Mouse (Mus musculus) thymus, postnatal 10 days (tissue): ENCODE data around the gene Mrtfb.

ENCODE experiments used
- DNase-seq, 2 experiments: peaks; one replicate each; pipeline ENCODE4 v3.0.0; 2021; ENCODE audit warnings: low spot score in 2 of 2

Gene Mrtfb

DNA sequence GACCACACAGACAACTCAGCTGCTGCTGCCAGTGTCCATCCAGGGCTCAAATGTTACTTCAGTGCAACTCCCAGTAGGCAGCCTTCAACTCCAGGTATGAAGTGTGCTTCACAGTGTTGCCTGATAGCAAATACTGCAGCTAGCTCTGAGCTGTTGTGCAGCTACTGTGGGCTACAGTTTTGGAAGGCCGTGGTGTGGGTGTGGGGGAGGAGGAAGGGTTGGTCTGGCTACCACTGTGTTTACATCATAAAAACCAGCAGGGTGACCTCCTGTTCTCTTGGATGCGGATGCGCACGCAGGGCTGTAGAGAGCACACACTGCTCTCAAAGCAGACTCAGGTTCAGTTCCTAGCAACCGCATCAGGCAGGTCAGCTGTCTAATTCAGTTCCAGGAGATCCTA is 145.3 kb downstream of the Mrtfb start:
- no peak for DNase-seq

DNA sequence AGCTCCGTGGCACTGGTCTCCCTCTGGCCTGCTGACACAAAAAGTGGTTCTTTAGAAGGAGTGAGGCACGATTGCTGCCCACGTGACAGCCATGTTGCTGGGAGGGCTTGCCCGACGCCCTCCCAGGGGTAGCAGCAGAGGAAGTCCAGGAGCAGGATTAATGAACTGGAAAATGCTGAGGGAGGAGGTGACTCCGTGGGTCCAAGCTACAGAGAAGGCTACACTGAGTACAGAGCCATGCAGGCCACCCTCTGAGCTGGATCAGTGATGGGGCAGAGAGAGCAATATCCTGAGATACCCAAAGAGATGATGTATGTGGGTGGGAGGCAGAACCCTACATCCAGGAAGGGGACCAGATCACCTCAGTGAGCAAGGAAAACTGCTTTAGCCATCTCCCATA is 148.4 kb downstream of the Mrtfb start:
- no peak for DNase-seq

DNA sequence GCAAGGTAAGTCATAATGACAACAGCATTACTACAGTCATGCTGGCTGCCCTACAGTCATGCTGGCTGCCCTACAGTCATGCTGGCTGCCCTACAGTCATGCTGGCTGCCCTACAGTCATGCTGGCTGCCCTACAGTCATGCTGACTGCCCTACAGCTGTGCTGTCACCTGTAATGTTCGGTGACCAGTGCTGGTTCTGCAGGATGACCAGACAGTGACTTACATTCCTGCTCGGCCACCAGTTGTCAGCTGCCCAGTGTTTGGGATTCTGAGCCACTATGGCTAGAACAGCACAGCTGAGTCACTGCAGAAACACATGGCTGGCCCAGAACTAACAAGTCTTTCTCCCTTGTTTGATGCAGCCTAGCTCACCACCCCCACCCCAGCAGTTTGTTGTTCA is 149.1 kb downstream of the Mrtfb start:
- DNase-seq, result no peak

DNA sequence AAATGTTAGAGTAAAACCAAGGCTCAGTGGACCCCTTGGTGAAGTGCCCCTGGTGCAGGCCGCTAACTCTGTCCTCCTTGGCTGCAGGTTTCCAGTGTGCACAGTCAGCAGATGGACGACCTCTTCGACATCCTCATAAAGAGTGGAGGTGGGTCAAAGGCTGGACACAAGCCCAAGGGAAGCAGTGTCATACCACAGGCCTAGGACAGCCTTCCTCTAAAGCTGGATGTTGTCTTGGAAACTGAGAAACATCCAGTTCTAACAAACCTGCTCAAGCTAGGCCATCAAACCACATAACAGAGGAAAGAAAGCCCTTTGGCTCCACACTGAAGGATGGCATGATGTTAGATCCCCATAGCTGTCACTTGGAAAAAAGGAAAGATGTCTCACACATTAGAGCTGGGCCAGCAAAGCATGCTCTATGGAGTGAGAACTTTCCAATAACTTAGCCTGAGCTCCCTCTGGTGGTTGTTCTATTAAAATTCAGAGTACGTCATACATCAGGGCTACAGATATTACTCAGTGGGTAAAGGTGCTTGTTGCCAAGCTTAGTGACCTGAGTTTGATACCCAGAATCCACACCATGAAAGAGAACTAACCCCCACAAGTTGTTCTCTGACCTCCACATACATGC is 153.4 kb downstream of the Mrtfb start:
- peak in 1 of 2 experiments; percentile 50 for DNase-seq

DNA sequence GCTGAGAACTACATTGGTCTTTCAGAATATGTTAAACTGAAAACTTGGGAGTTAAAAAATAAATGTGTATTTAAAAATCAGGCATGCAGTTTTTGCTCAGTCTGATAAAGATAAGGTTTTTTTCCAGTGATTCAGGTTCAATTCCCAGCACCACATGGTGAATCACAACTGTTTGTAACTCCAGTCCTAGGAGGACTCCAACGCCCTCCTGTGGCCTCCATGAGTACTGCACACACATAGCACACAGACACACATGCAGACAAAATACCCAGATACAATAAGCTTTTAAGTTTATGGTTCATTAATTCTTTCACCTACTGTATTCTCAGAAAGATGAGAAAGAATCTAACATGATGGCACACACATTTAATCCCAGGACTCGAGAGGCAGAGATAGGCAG is 154.5 kb downstream of the Mrtfb start:
- no peak for DNase-seq

DNA sequence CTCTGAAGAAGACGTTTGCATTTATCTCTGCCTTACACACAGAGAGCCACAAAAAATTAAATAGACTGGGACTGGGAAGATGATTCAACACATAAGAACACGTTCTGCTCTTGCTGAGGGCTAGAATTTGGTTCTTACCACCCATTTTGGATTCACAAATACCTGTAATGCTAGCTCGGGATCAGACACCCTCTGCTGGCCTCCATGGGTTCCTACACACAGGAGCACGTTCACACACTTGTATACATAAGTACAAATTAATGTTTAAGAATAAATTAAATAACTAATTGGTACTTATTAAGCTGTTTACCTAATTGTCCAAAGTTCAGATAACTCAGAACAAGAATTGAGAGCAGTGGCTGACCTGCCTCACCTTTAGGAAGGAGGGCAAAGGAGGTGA is 155.2 kb downstream of the Mrtfb start:
- DNase-seq, result no peak

DNA sequence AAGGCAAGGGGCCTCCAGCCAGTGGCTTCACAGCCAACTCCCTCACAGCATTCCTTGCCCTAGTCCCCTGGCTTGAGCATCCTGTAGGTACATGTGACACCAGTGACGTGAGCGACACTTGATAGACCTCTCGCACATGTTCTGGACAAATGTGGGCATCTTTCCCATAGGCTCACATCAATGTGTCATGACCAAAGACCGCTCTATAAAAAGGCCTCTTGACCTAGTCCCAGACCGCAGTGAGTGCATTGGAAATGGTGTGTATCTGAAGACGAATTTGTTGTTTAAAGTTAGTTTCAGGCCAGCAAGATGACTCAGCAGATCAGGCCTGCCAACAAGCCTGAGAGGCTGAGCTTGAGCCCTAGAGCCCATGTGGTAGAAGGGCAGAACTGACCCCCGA is 158.3 kb downstream of the Mrtfb start:
- no peak for DNase-seq

DNA sequence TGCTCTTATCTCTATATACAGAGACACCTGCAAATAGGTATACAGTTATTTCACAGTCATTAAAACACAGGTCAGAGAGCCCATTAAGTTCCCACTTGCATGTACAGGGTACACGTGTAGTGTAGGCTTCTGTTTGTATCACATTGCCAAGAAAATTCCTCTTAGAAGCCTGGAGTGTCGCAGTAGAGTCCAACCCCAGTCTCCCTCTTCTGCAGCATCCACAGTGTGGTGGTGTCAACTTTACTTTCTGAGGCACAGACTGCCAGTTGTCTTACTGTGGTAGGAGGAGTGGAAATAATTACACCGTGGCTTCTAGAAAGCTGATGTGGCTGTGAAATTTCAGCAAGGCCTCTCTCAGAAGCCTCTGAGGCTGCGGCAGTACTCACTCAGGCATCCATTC is 158.7 kb downstream of the Mrtfb start:
- no peak for DNase-seq

DNA sequence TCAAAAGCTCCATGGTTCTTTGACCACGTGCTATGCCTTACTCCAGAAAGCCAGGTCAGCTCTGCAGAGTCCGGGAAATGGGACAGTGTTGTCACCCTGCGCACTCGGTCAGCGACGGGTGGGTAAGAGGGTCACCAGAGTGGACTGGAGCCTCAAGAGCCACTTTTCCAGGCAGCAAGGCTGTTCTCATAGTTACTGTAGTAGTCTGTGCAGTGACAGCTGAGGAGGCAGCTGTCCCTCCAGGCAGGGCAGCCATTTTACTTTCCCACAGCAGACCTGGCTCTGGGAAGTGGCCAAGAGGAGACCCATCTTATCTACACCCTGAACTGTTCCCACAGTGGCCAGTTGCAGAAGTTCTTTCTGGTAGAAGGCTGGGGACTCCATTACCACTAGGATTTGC is 159.2 kb downstream of the Mrtfb start:
- no peak for DNase-seq

DNA sequence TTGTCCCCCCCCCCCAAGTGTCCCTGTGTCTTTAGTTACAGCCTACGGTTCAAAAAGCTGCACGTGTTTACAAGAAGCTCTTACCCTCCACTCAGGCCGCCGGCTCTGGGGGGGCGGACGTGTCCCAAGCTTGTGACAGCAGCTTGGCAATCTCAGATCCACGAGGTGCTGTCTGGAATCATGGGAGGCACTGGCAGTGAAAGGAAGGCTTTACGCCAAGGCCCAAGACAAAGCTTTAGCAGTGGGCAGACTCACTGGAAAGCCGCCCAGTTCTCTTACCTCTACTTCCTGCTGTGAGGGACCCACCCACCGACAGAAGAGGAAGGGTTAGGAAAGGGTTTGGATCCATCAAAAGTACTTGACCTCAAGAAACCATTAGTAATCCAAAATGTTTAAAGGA is 160.2 kb downstream of the Mrtfb start:
- no peak for DNase-seq

DNA sequence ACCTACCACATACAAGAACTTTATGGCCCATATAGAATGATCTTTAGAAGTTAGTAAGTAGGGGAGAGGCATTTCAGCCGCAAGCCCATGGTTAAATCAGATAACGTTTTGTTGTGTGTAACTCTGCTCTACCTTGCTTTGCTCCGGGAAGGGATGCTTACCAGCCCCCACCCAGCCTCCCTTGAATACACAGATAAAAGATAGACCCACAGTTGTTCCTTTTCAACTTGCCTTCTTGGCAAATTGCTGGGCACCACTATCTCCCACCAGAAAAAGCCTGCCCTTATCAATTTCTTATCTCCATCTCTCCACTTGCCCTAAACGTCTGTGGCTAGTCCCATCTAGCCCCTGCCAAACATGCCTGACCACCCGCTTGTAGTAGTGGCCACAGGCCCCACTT is 161.6 kb downstream of the Mrtfb start:
- no peak for DNase-seq

DNA sequence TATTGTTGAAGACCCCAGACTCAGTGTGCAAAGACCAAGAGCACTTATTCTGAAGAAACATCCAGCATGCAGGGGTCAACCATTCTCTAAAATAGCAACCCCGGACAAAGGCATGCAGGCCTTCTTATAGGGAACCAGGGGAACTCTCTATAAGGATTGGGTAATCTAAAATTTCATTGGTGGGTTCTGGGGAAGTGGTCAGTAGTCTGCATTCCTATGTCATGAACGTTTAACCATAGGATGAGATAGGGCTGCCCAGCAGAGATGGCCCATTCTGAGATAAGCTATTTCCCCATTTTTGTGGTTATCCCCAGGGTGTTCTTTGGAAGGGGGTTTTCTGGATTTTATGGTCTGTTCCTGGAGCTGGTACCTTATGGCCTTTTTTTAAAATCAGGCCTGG is 163.5 kb downstream of the Mrtfb start:
- no peak for DNase-seq

DNA sequence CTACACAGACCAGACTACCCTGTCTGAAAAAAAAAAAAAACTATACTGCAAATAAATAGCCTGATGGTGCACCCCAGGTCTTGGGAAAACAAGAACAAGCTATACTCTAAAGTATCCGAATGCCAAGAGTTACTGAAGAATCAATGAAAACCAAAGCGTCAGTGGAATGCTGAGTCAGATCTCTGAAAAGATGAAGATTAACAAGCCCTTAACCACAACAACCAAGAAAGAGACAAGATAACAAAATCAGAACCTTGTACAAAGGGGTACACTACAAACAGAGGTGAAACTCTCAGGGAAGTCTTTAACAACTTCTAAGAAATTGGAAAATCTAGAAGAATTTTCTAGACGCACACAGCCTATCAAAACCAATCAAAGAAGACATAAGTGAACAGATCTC is 166.2 kb downstream of the Mrtfb start:
- no peak for DNase-seq

DNA sequence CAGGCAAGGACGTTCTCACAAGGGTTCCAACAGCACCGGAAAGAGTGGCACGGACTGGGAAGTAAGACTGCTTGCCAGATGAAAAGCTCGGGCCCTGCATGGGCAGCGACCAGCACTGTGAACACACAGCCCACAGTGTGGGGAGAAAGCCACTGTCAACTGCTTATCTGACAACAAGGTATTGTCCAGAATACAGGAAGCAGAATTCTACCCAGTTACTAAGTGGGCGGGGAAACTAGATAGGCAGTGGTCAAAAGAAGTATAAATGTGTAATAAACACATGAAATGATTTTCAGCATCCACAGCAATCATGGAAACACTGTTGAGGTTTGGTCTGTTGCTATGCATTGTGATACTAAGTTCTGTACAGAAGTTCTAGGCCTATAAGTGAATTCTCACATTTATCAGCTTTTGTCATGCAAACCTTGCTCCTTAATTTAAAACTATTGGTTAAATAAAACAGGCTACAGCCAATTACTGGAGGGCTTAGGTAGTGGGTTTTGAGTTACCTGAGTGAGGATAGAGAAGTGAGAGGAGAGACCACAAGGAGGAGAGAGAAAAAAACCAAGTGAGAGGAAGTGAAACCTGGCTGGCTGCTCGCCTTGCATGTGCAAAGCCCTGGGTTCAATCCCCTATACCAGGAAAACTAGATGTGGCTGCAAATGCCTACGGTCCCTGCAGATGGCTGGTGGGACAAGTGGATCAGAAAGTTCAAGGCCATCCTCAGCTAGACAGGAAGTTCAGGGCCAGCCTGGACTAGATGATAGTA is 167.5 kb downstream of the Mrtfb start:
- DNase-seq, result no peak

DNA sequence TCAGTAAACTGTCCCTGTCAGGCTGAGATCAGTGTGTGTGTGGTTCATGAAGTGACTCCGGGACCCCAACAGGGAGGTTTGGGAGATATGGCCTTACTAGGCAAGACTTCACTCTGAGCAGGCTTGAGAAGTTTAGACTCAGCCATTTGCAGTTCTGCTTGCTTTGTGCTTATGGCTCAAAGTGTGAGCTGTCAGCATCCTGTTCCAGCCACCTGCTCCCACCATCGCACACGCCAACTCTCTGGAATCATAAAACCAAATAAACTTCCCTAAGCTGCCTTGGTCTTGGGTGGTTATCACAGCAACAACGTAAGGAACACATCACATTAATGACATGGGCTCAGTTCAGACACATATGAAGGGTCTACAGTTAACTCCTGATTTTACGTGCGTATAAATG is 169.5 kb downstream of the Mrtfb start:
- no peak for DNase-seq

DNA sequence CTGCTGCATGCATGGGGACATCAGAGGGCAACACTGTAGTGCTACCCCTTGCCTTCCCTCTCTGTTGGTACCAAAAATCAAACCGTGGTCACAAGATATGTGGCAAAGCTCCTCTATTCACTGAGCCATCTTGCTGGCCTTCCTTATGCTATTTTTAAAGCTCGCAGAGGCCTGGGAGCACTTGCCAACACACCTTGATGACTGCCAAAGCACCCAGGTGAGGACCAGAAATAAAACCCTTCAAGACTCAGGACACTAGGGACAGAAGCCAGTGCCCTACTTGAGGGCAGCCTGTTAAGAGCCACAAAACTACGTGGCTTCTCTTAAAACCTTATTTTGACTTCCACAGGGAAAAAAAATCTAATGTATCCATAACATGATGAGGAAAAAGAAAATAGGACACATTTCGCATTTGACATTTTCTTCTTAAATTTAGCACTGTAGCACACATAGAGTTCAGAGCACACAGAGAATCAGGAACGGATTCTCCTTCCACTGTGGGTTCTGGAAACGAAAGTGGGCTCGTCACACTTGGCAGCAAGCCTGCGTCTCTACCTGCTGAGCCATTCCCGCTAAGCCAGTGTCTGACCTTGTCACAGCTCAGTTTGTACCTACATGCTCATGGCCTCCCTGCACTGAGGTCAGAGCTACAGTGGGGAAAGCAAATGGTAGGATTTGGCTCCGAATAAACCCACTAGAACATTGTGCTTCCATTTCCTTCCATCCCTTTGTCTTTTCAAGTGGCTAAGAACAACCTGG is 170.7 kb downstream of the Mrtfb start:
- DNase-seq, result no peak

DNA sequence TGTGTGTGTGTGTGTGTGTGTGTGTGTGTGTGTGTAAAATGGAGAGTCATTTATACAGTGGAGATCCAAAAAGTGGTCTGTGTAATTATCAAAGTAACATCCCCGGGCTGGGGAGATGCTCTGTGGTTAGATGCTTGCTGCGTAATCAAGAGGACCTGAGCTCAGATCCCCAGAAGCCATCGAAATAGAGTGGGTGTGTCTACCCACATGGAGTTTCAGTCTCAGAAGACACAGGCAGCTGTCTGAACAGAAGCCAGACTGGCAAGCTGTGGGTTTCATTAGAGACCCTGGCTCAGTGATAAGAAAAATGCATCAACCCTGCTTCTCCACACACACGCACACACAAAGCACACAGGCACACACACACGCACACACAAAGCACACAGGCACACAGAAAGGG is 171.8 kb downstream of the Mrtfb start:
- DNase-seq, result no peak

DNA sequence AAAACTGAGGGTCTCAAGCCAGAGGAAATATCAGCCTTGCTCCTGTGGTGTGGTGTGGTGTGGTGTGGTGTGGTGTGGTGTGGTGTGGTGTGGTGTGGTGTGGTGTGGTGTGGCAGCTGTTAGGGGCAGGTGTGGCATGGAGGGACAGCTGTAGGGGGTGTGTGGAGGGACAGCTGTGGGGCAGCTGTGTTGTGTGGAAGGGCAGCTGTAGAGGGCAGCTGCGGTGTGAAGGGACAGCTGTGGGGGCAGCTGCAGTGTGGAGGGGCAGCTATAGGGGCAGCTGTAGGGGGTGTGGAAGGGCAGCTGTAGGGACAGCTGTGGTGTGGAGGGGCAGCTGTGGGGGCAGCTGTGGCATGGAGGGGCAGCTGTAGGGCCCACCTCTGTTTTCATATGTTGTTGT is 172.5 kb downstream of the Mrtfb start:
- no peak for DNase-seq

DNA sequence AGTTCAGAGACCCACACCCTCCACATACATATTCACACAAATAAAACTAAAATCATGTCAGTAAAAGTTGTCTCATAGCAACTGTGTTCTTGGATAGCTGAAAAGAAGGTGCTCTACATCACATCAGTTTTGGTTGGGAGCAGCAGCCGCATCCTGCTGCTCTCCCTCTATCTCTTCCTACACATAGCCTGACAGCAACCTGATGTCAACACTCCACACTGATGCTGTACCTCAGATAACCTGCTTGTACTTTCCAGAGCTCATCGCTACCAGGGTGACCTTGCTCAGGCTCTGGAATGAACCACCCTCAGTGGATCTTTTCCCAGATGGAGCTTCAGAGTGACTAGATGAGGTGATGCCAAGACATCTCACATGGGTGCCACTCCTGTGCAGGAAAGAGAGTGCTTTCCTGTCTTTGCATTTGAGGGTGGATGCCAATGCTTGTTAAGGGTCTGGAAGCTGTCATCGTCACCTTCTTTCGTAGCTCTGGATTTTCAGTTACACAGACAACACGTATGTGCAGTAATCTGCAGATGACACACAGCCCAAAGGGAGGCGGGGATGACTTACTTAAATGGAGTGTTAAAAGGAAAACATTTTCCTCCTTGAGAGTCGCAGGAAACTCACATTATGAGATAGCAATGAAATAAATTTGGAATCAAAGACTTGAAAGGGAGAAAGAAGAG is 173.8 kb downstream of the Mrtfb start:
- no peak for DNase-seq

DNA sequence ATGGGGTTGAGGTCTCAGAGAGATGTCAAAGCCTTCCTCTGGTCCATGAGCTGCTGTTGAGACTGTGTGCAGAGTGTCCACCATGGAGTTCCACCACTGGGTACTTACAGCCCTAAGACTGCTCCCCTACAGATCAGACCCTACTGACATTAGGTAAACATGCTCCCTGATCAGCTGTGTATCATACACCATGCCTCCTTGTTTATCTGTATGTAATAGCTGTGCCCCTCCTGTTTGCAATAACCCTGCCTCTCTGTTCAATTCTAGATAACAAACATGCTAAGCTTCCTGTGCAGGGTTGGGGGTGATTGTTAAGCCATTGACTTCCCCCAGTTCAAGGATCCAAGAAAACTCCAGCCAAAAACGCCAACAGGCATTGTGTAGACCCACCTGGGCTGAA is 174.7 kb downstream of the Mrtfb start:
- no peak for DNase-seq

DNA sequence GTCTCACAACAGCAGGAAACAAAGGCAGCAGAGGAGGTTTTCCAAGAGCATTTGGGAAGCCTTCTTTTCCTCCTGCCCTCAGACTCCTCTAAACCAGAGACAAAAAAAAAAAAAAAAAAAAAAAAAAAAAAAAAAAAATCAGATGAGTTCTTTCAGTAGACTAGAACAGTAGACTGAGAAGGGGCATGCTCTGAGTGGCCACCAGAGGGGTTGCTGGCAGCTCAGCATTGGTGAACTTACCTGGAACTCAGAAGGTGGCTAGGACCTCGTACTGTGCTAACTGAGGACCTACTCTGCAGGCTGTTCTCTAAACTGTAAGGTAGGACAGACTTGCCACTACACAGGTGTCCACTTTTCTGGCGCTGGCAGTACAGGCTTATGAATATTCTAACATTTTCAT is 179.3 kb downstream of the Mrtfb start:
- DNase-seq, result no peak

DNA sequence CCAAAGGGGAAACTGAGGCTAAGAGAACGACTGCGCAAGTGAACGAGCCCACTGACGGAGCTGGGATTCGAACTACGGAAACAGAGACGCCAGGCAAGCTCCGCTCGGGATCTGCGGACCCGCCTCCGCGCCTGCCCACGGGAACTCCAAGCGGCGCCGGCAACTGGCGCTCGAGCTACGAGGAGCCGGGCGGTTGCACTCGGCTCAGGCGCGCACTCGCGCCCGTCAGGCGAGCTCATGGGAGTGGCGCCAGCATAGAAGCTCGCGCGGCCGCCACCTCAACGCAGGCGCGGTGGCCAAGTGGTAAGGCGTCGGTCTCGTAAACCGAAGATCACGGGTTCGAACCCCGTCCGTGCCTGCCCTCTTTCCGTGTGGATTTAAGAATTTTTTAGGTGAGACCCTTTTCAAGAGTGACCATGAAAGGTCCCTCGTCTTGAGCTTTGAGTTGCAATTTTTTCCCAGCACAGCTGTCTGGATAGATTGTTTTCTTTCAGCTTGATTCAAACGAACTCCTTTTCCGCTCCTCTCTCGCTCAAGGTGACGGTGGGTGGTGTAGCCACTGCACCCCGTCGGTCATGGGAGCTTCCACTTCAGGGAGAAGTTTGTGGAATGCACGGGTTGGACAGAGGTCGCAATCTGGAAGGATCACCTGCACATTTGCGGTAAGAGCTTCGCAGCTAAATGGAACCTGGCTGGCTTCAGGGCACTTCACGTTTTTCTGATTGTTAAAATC is 180.9 kb downstream of the Mrtfb start:
- DNase-seq, result peak; percentile 92 to 97
